Comparison of ENCODE assay signal across 25 mouse cellular contexts in genomic region chr9:119271496-119271895, GRCm38 (mm10). TPM values are rescaled to one million over a fixed set of nuclear protein-coding genes. Genes with fewer than 3 reads are reported as not detected.
DNase-seq lines count a peak whose midpoint lies in the region; ATAC-seq and TF ChIP-seq lines count a peak whose summit lies in the region.
"Had no signal": no experiment of that assay in that cellular context is flagged by ENCODE, and none has a peak within 500 bp of the region (broad histone marks: within the 10 kb centered on the region; RNA-seq: fewer than 3 reads in every experiment).

No protein-coding gene starts in this region.

- H3K4me3 ChIP-seq in liver, embryonic 11.5 days (ENCODE audit: low read depth, low read length): no peak overlapping the region
- no peak overlapping the region for H3K4me3 ChIP-seq in liver, postnatal 0 days (ENCODE audit: low read depth, low read length)
- H3K4me3 ChIP-seq: heart, embryonic 15.5 days; left cerebral cortex, adult 2 months; limb, embryonic 15.5 days; midbrain, embryonic 10.5 days; myocyte; neural tube, embryonic 13.5 days had no signal

- DNase-seq in liver, embryonic 11.5 days (ENCODE audit: low spot score): peak; percentile 22
- no peak for DNase-seq in liver, postnatal 0 days
- DNase-seq in Muller cell, postnatal 12 days (ENCODE audit: inconsistent ontology term): peak; percentile 5
- DNase-seq in large intestine, adult 2 months (ENCODE audit: low read depth, low spot score): peak; percentile 25
- no peak for DNase-seq in kidney, postnatal 36 days
- no peak for DNase-seq in lung, postnatal 4 days
- DNase-seq: adrenal gland, postnatal 36 days; cerebellum, adult 11 months; cerebellum, adult 9-11 months; forebrain, postnatal 0 days; heart, postnatal 4 days; kidney, postnatal 25 days; layer of hippocampus, adult 9-11 months; left cerebral cortex, postnatal 4 days had no signal

- no peak for TF ChIP-seq CTCF in liver, postnatal 0 days (IDR thresholded peaks at IDR 0.05; ENCODE audit: low read depth)

- 92% methylated on average over 4 of the region's 4 CpGs for WGBS in liver, embryonic 11.5 days
- 82% methylated on average over 4 of the region's 4 CpGs for WGBS in liver, postnatal 0 days (ENCODE audit: insufficient replicate concordance)
- 34% methylated on average over 4 of the region's 4 CpGs for WGBS in large intestine, adult 2 months

- H3K9ac ChIP-seq in liver, embryonic 11.5 days (ENCODE audit: low read depth, low read length): no peak overlapping the region
- no peak overlapping the region for H3K9ac ChIP-seq in liver, postnatal 0 days (replicated peaks)
- H3K9ac ChIP-seq: forebrain, postnatal 0 days; heart, embryonic 15.5 days; hindbrain, embryonic 14.5 days; limb, embryonic 15.5 days; neural tube, embryonic 13.5 days had no signal

- H3K36me3 ChIP-seq in liver, embryonic 11.5 days (ENCODE audit: control insufficient read depth, insufficient read depth, low read length): peaks cover 9% of the 10 kb centered on the region; the same call in 1 of the 2 replicates
- H3K36me3 ChIP-seq in liver, postnatal 0 days (replicated peaks; ENCODE audit: insufficient read depth, low read length): peaks cover 13% of the 10 kb centered on the region

- no peak overlapping the region for H3K4me2 ChIP-seq in liver, embryonic 11.5 days
- H3K4me2 ChIP-seq in liver, postnatal 0 days (ENCODE audit: low read depth, low read length): no peak overlapping the region
- H3K4me2 ChIP-seq: heart, embryonic 15.5 days; hindbrain, embryonic 14.5 days; limb, embryonic 15.5 days; neural tube, embryonic 13.5 days had no signal

- no peak overlapping the region for H3K27ac ChIP-seq in liver, embryonic 11.5 days (ENCODE audit: low read depth, low read length)
- H3K27ac ChIP-seq in liver, postnatal 0 days (ENCODE audit: low read depth): no peak overlapping the region
- H3K27ac ChIP-seq: heart, embryonic 15.5 days; hindbrain, embryonic 14.5 days; left cerebral cortex, adult 2 months; limb, embryonic 15.5 days; midbrain, embryonic 10.5 days; neural tube, embryonic 13.5 days had no signal

- no peak for TF ChIP-seq EP300 in liver, postnatal 0 days (IDR thresholded peaks at IDR 0.05; ENCODE audit: low read depth)

- no peak for ATAC-seq in liver, embryonic 11.5 days (replicated peaks; ENCODE audit: low FRiP score)
- no peak for ATAC-seq in liver, postnatal 0 days
- ATAC-seq in erythroid progenitor cell, adult 5-6 weeks (replicated peaks; ENCODE audit: low FRiP score, poor library complexity, severe bottlenecking): no peak
- ATAC-seq: forebrain, postnatal 0 days; inflammation-experienced regulatory T-cells, adult 6 months; lung, postnatal 0 days; midbrain, embryonic 16.5 days had no signal

- H3K9me3 ChIP-seq in liver, embryonic 11.5 days (ENCODE audit: control insufficient read depth, low read length): no peaks in the 10 kb centered on the region
- H3K9me3 ChIP-seq in liver, postnatal 0 days (ENCODE audit: low read length): no peaks in the 10 kb centered on the region
- H3K9me3 ChIP-seq: heart, embryonic 15.5 days; limb, embryonic 15.5 days; midbrain, embryonic 10.5 days; neural tube, embryonic 13.5 days had no signal

- H3K4me1 ChIP-seq in liver, embryonic 11.5 days (replicated peaks; ENCODE audit: control insufficient read depth, insufficient read depth, low read length): no peaks in the 10 kb centered on the region
- no peaks in the 10 kb centered on the region for H3K4me1 ChIP-seq in liver, postnatal 0 days (ENCODE audit: insufficient read depth)
- H3K4me1 ChIP-seq: heart, embryonic 15.5 days; midbrain, embryonic 10.5 days had no signal

- H3K27me3 ChIP-seq in liver, embryonic 11.5 days (replicated peaks; ENCODE audit: control insufficient read depth, insufficient read depth, low read length): no peaks in the 10 kb centered on the region
- H3K27me3 ChIP-seq in liver, postnatal 0 days (ENCODE audit: insufficient read depth, low read length): no peaks in the 10 kb centered on the region
- H3K27me3 ChIP-seq: heart, embryonic 15.5 days; limb, embryonic 15.5 days; neural tube, embryonic 13.5 days had no signal

RNA-seq across cellular contexts. Expression of gene Oxsr1, which starts 50.7 kb away (rescaled TPM):
- 14.2 TPM in 2 replicates for polyA plus RNA-seq in liver, embryonic 11.5 days (2014; fragmentation: Nextera tagmentation; extraction: Ambion mirVana)
- polyA plus RNA-seq in liver, postnatal 0 days (2015; fragmentation: Nextera tagmentation; extraction: Ambion mirVana): 3.8 and 4.1 TPM in 2 replicates
- 14.2 and 18.4 TPM in 2 replicates for polyA plus RNA-seq in large intestine, adult 2 months (2012; rRNA removed)
- total RNA-seq in erythroid progenitor cell, adult 5-6 weeks (2015; ENCODE audit: low replicate concordance): 20.9 and 48.6 TPM in 2 replicates
- total RNA-seq in erythroid progenitor cell, adult 5-6 weeks (2017; ENCODE audit: low replicate concordance): 35.0 and 37.1 TPM in 2 replicates

Comparison
In these comparisons a context has a peak if more than half of its experiments do, and no peak if none do; other contexts are left out.
1. DNase-seq: peak in liver, embryonic 11.5 days (single experiment), Muller cell, postnatal 12 days (single experiment) and large intestine, adult 2 months (single experiment); none in liver, postnatal 0 days (single experiment), kidney, postnatal 36 days (0 of 2) and lung, postnatal 4 days (0 of 2).